Mouse (Mus musculus) heart, postnatal 4 days (tissue): Measurements from ENCODE around the gene Zp2. TPM values are rescaled to one million over a fixed set of nuclear protein-coding genes. Genes with fewer than 3 reads are reported as not detected.

ENCODE experiments used
- DNase-seq: peaks from one replicate; pipeline ENCODE4 v3.0.0; 2021
- total RNA-seq, 2 experiments: library from RNA; stranded (reverse); gene quantifications; 2 replicates each; pipeline ENCODE4 v1.2.3; 2021

Gene Zp2
- total RNA-seq, 2 experiments from 2014 or later = 0.11 to 0.36 TPM

DNA sequence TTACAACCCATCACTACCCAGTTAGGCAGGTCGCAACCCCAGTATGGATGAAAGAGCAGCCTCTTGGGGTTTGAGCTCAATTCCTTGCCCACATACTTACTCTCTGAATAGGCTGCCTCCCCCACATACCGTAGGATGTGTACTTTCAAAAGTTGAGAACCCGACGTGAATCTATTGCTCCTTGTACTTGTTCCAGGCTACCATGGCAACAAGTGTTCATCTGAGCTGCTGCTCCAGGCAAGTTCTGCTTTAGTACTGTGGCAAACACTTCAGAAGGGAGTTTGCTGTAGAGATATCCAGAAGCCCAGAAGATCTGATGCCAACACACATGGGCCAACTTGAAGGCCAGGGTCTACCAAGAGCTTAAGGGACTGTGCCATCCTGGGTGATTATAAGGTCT, 16.1 kb downstream of the Zp2 start:
- no peak for DNase-seq

DNA sequence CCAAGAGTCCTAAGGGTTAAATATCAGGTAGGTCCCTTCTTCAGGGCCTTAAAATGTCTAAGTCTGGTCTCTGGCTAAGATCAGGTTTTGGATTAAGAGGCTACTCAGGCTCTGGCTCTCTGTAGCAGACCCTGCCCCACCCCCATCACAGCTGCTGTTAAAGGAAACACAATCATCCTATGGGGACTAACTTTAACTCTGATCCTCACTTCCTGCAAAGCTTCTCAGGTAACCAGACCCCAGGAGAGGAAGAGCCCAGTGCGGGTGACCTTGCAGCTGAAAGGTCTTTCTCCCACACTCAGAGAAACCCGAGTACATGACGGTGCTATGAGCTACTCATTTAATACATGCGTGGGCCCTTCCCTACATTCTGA, 17.4 kb downstream of the Zp2 start:
- DNase-seq = no peak

DNA sequence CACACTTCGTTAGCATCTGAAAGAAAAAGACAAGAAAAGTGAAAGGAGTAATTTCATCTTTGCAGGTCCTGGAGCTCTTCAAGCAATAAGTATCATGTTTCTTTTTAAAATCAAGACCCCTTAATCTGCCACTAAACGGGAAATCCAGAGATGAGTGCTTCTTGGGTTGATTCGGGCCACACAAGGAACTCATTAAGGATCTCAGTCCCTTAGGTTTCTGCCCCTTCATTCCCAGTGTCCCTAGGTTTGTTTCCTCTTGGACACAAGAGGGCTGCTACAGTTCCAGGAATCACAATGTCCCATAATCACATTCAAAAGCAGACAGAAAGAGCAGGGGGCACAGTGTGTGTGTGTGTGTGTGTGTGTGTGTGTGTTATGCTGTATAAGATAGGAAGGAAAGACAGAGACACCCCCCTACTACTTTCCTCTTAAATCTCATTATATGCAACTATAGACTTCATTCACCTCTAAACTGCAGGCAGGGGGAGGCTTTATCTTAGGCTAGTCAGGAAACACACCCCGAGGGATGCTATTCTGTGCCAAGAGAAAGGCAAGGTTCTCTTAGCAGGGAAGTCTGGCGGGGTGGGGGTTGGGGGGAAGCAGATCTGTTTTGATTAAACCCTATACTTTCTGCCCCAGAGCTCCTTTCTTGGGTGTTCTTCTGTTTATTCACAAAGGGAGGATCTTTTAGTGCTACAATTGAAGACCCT, 18.0 kb downstream of the Zp2 start:
- no peak for DNase-seq

DNA sequence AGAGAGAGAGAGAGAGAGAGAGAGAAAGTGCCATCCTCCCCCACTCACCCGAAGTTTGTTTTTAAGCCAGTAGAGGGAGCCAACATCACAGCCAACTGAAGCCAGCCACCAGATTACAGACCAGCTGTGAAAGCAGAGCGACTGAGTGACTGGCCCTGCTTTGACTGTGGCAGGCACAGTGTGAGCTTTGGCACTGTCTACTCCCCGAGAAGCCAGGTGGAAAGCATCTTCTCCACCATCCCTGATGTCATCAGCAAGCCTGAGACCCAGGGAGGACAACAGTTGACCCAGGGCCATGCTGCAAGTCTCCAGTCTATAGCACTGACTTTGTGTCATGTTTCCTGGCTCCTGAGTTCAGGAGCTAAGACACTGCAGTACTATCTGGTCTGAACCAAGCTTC, 20.2 kb downstream of the Zp2 start:
- DNase-seq = peak; percentile 82

DNA sequence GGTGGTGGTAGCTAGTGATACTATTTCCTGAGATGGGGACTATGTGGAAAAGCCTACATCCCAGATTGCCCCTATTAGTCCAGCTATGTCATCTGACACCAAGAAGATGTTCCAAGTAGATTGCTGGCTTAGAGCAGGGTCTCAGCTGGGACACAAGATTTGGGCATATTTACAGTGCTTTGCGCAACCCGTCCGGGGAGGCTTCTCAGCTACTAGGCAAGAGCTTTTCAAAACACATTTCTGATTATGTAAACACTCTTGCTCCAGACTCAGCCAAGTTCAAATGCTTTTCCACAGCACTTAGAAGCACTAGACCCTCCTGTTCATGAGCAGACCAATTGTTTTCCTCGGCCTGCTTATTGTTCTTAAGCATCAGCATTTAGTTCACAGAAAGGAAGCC, 21.3 kb downstream of the Zp2 start:
- DNase-seq = no peak

DNA sequence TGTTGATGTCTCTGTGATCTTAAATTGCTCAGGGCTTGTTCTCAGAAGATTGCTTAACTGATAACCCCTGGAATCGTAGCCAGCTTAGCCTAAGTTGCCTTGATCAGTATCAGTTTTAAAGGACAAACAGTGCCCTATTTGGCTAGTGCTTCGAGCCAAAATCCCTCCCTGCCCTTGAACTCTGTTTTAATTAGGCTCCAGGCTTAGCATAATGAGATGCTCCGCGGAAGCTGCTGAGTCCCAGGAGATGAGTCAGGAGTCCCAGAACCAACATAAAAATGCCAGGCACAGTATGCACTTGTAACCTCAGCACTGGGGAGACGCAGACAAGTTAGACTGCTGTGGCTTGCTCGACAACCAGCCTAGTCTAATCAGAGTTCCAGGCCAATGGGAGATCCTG, 27.6 kb downstream of the Zp2 start:
- no peak for DNase-seq

DNA sequence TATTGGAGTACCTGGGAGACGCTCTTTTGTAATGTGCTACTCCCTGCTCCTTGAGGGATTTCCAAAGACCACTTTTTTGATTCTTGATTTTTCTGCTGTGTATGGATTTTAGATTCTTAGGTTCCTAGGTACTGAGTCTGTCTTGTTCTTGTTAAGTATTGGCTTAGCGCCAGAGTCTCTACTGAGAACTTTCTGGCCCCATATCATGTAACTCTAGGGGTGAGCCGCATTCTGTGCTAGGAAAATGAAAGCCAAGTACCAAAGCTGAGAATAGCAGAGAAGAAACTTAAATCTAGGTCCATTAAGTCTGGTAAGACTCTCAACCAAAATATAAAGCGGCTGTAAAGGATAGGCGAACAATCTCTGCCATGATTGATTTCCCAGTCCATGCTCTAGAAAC, 28.1 kb downstream of the Zp2 start:
- no peak for DNase-seq

DNA sequence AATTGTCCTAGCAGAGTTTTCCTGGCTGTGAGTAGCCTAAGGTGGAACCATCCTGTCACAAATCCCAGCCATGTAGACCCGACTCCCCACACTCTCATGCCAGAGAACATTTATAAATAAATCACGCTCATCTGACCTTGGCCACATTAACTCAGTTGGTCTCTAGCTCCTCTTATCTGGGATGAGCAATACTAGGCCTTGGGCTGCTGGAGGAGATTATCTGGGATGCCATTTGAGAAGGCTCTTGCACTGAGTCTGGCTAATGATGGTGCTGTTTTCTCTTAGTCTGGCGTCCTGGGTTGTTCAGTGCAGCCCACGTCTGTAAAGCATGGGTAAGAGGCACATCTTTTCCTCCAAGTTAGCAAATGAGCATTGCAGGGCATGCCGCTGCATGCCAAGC, 35.4 kb downstream of the Zp2 start:
- DNase-seq = no peak

DNA sequence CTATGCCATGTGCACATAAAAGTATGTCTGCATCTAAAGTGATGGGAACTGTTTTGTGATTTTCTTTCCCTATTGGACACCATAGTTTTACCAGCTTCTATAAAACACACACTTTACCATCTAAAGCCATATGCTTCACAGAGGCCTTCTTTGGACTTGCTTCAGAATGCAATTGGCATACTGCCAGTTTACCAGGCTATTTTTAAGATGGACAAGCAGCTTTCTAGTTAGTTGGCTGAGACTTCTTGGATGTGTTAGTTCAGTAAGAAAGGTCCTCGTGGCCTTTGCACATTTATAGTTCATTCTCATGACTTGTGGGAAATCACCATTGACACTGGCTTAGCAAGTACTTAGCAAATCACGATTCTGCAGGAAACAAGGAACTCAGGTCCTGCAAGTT, 38.7 kb downstream of the Zp2 start:
- DNase-seq = no peak

DNA sequence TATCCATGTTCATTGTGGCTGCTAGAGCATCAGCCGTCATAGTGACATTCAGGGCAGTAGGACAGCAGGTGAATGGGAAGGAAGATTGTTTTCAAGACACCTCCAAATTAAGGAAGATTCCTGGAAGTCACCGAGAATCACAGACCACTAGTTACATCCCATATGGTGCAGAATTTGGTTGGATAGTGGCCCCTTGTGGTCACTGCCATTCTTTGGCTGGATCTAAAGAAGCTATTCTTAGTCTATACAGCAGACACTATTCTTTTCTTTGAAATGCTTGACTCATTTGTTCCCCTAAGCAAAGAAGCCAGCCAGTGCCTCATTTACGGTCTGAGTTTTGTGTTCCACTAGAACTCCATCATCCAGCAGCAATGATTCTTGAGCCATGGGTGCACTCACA, 40.1 kb downstream of the Zp2 start:
- peak; percentile 33 for DNase-seq

DNA sequence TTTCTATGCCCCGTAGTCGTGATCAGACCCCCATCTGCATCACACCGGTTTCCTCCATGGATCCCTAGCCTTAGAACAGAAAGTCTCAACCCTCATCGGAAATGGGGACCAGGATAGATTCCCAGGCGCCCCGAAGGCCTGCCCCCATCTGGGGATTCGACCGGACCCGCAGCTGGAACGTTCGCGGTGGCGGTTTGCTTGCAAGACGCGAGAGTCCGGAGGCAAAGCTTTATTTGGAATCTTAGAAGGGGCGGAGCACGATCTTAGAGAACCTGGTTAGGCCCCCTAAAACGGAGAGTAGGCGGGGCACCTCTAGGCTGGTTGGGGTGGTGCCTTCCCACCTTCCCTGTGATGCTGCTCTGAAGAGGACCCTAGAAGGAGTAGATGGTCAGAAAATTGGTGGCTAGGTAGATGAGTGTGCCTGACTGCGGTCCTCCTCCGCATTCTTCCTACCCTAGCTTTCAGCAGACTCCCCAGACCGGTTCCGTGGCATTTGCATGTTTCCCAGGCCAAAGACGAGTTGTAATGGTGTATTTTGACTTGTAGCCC, 42.0 kb downstream of the Zp2 start:
- peak; percentile 18 for DNase-seq

DNA sequence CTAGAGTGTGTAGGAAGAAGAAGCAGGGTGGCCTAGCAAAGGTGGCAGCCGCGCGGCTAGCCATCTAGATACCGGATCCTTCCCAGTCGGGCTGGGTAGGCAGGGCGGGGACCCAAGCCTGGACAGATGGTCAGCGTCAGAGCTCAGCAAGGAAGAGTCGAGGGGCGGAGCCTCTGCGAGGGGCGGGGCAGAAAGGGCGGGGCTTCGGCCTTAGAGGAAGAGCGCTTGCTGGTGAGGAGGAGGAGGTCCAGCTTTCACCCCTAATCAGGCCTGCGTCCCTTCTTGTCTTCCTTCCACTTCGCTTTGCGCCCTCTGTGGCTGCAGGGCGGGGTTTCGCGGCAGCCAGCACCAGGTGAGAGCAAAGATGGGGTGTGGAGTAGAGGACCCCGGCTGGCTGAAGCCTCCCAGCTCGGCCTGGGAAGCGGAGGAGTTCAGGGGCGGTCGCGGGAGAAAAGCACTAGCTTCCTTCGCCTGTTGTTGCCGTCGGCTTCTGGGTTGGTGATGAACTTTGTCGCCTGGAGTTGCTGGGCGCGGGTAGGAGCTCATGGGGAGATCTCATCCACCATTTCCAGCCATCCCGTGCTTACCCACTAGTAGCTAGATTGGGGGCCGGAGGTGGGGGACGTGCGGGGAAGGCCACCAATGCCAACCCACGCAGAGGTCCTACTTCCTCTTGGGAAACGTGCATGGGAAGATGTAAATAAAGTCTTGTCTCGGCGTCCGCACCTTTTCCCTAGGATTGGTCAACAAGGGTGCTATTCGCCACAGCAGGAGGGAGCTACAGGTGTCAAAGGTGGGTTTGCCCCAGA, 42.7 kb downstream of the Zp2 start, which contains the start of gene Tmem159:
Gene Tmem159 (plus strand): TSS at position 190 of the 809 bp plus-strand sequence.
- peak; percentile 92 for DNase-seq

DNA sequence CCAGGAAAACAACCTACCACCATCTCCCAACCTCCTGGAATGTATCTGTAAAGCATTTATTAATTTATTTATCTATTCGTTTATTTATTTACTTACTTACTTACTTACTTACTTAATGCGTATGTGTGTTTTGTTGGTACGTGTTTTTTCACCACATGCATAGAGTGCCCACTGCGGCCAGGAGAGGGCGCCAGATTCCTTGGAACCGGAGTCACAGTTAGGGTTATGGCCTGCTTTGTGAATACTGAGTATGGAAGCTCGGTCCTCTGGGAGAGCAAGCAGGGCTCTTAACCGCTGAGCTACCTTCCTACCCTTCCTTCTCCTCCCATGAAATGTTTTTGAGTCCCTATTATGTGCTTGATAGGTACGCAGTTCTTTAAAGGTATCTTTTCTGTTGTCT, 46.7 kb downstream of the Zp2 start:
- peak; percentile 79 for DNase-seq

DNA sequence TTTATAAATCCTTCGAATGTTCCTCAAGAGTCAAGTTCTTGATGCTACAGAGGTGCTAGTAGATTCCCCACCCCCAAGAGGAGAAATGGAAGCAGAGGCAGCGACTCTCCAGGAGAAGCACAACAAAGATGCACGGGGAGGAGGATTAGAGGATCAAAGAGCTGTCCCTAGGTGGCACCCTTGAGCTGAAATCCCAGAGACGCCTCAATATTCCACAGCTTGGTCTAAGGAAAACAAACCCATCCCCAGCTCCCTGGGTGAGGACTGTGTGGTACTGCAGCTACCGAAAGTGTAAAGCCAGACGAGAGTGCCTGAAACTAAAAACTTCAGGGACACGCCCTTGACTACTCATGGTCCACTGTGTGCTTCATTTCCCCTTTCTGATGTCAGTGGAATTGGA, 47.2 kb downstream of the Zp2 start:
- peak; percentile 58 for DNase-seq

DNA sequence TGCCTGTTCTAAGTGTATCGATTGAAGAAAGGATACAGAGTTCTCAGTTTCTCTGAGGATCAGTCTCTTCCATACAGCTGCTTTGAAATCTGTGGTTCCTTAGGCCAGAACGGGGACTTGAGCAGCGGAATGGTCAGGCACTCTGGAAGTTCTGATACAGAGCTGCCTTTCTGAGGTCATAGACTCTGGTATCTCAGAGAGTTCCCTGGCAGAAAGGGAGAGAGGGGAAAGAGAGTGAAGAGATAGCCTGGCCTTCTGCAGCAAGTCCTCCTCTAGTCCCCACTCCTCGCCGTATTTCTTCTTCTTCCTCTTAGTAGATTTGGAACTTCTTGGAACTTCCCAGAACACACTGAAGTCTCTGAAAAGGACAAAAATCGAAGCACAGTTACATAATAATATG, 49.9 kb downstream of the Zp2 start, which contains the start of gene Dnah3:
Gene Dnah3 (minus strand): TSS at position 101 of the 400 bp plus-strand sequence.
- no peak for DNase-seq

DNA sequence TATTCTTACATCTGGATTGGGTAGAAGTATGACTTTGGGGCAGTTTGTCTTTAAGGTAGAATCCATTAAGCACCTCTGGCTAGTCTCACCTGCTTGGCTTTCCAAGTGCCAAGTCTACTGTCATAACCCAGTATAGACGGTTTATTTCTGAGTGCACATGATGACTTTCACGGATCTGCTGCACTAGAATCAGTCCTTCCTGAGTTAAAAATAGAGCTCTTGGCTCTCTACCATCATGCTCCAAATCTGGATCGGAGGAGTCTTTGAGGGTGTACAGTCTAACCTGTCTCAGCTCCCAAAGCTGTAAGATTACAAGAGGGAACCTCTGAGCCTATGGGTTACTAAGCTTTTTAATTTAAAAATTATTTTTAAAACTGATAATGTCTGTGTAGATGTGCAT, 50.9 kb downstream of the Zp2 start:
- DNase-seq = no peak

DNA sequence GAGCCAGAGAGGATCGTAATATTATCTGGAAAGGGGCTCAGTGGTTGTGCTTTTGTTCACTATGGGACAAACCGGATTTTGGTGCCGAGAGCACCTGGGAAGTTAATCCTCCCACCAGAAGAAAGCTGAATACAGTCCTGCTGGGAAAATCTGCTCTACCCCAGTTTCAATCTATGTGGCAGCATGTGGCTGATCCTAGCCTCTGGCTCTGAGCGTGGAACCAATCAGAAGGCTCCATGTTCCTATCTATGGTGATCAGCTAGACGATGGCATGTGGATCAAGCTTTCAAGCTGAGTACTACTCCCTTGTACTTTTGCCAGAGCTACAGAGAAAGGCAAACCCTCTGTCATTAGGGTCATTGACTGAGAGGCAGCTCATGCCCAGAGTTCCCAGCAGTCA, 52.1 kb downstream of the Zp2 start:
- DNase-seq = no peak

DNA sequence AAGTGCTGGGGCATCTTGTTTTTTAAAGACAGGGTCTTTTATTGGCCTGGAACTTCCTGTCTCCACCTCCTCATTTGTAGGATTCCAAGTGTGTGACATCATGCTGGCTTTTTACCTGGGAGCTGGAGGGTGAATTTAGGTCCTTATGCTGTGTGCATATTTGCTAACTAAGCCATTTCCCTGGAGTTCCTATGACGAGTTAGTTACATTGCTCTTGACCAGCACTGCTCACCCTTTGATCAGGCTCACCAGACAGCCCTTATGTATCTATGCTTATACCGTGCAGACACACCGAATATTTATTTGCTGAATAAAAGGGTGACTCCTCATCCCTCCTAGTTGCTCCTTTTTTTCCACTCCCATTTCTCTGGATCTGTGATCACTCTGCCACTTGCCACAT, 64.9 kb downstream of the Zp2 start:
- DNase-seq = no peak

Other genes starting within 250 kb of the Zp2 start
- gene Lyrm1, start 249.4 kb downstream of the Zp2 start, total RNA-seq = 1 to 10 TPM; 4.9 to 5.0 TPM
- 10 to 100 TPM; 13.9 to 15.9 TPM for gene Dcun1d3, start 249.0 kb downstream of the Zp2 start, total RNA-seq
- gene Dnah3, start 50.0 kb downstream of the Zp2 start, total RNA-seq = under 1 TPM; 0.02 to 0.05 TPM
- gene Tmem159, start 42.9 kb downstream of the Zp2 start, total RNA-seq = 10 to 100 TPM; 15.5 to 16.8 TPM
- under 1 TPM; 0.11 to 0.12 TPM for gene Anks4b, start 28.6 kb upstream of the Zp2 start, total RNA-seq
- under 1 TPM; 0.45 to 0.63 TPM for gene Crym, start 56.8 kb upstream of the Zp2 start, total RNA-seq
- under 1 TPM in 1 of 2 experiments, not detected in 1; 0.20 TPM for gene Abca14, start 58.7 kb upstream of the Zp2 start, total RNA-seq
- not detected for gene Abca15, start 183.4 kb upstream of the Zp2 start, total RNA-seq